Comparison of ENCODE assay signal across 24 mouse cellular contexts in genomic region chrX:140660731-140661130, GRCm38 (mm10). TPM values are rescaled to one million over a fixed set of nuclear protein-coding genes. Genes with fewer than 3 reads are reported as not detected.
A peak's percentile ranks its signal among the peaks of the same experiment; 100 is the strongest.
DNase-seq lines count a peak whose midpoint lies in the region; ATAC-seq lines count a peak whose summit lies in the region.
"Had no signal": no experiment of that assay in that cellular context is flagged by ENCODE, and none has a peak within 500 bp of the region (broad histone marks: within the 10 kb centered on the region; RNA-seq: fewer than 3 reads in every experiment).

No protein-coding gene starts in this region.

- H3K9ac ChIP-seq in intestine, embryonic 15.5 days = no peak overlapping the region
- H3K9ac ChIP-seq: embryonic facial prominence, embryonic 15.5 days; forebrain, embryonic 12.5 days; forebrain, postnatal 0 days; heart, embryonic 15.5 days; hindbrain, embryonic 14.5 days had no signal

- no peak overlapping the region for H3K4me3 ChIP-seq in intestine, embryonic 15.5 days (replicated peaks)
- H3K4me3 ChIP-seq in hindbrain, embryonic 10.5 days = no peak overlapping the region
- H3K4me3 ChIP-seq: embryonic facial prominence, embryonic 15.5 days; erythroblast, embryonic 14.5 days; forebrain, embryonic 12.5 days; heart, adult 2 months; heart, embryonic 15.5 days had no signal

- DNase-seq in retina, postnatal 1 day = peak; percentile 50
- DNase-seq in retina, embryonic 14.5 days (ENCODE audit: low spot score) = no peak
- peak; percentile 58 for DNase-seq in MN1 (ENCODE audit: low spot score)
- peak; percentile 30 for DNase-seq in brain, adult 2 months (ENCODE audit: low read depth, low spot score)
- no peak for DNase-seq in hindbrain, embryonic 10.5 days (ENCODE audit: low spot score)
- no peak for DNase-seq in lung, postnatal 14 days
- DNase-seq: adrenal gland, postnatal 14 days; cerebellum, adult 11 months; cerebellum, adult 9-10 months; cerebellum, postnatal 25 days; forebrain, postnatal 0 days; gastrocnemius, postnatal 14 days; heart, adult 2 months; heart, postnatal 14 days; kidney, adult 2 months had no signal

- no peaks in the 10 kb centered on the region for H3K9me3 ChIP-seq in intestine, embryonic 15.5 days
- H3K9me3 ChIP-seq in hindbrain, embryonic 10.5 days = no peaks in the 10 kb centered on the region
- H3K9me3 ChIP-seq: embryonic facial prominence, embryonic 15.5 days; forebrain, embryonic 12.5 days; heart, embryonic 15.5 days had no signal

- no peak overlapping the region for H3K27ac ChIP-seq in intestine, embryonic 15.5 days
- no peak overlapping the region for H3K27ac ChIP-seq in hindbrain, embryonic 10.5 days
- H3K27ac ChIP-seq: embryonic facial prominence, embryonic 15.5 days; forebrain, embryonic 12.5 days; heart, adult 2 months; heart, embryonic 15.5 days; hindbrain, embryonic 14.5 days had no signal

- peaks cover 9% of the 10 kb centered on the region; the same call in 1 of the 2 replicates for H3K27me3 ChIP-seq in intestine, embryonic 15.5 days (replicated peaks)
- peaks cover 79% of the 10 kb centered on the region for H3K27me3 ChIP-seq in hindbrain, embryonic 10.5 days (ENCODE audit: insufficient read depth, poor library complexity, severe bottlenecking)

- no peak overlapping the region for H3K4me2 ChIP-seq in intestine, embryonic 15.5 days (replicated peaks)
- H3K4me2 ChIP-seq: embryonic facial prominence, embryonic 15.5 days; forebrain, embryonic 12.5 days; heart, embryonic 11.5 days; heart, embryonic 15.5 days; hindbrain, embryonic 14.5 days had no signal

- H3K36me3 ChIP-seq in intestine, embryonic 15.5 days = no peaks in the 10 kb centered on the region
- no peaks in the 10 kb centered on the region for H3K36me3 ChIP-seq in hindbrain, embryonic 10.5 days
- H3K36me3 ChIP-seq: embryonic facial prominence, embryonic 15.5 days; forebrain, embryonic 12.5 days; heart, embryonic 15.5 days had no signal

- no peaks in the 10 kb centered on the region for H3K4me1 ChIP-seq in intestine, embryonic 15.5 days (replicated peaks)
- no peaks in the 10 kb centered on the region for H3K4me1 ChIP-seq in hindbrain, embryonic 10.5 days (replicated peaks)
- H3K4me1 ChIP-seq: embryonic facial prominence, embryonic 15.5 days; forebrain, embryonic 12.5 days; heart, embryonic 15.5 days had no signal

- ATAC-seq in intestine, embryonic 15.5 days = no peak
- ATAC-seq: activated CD4-positive, CD25-positive, alpha-beta regulatory T cell, adult 4 months; forebrain, postnatal 0 days; intestine, embryonic 16.5 days had no signal

- WGBS in intestine, embryonic 15.5 days = 30% methylated on average over 1 of the region's 1 CpGs
- 38% methylated on average over 1 of the region's 1 CpGs for WGBS in hindbrain, embryonic 10.5 days

RNA-seq across cellular contexts. Expression of gene Mid2, which starts 3.7 kb away (rescaled TPM):
- polyA plus RNA-seq in intestine, embryonic 15.5 days (2015; fragmentation: Nextera tagmentation; extraction: Ambion mirVana) = 2.8 and 2.9 TPM in 2 replicates
- 2.1 TPM in 2 replicates for polyA plus RNA-seq in hindbrain, embryonic 10.5 days (2016; fragmentation: Nextera tagmentation; extraction: Ambion mirVana)
- polyA plus RNA-seq: erythroblast, embryonic 14.5 days had no signal

Comparison
In these comparisons a context has a peak if more than half of its experiments do, and no peak if none do; other contexts are left out.
1. DNase-seq: peak in retina, postnatal 1 day (single experiment), MN1 (single experiment) and brain, adult 2 months (single experiment); none in retina, embryonic 14.5 days (single experiment), hindbrain, embryonic 10.5 days (single experiment) and lung, postnatal 14 days (single experiment).